Mouse (Mus musculus): ENCODE measurements around the gene Acox1.

DNA sequence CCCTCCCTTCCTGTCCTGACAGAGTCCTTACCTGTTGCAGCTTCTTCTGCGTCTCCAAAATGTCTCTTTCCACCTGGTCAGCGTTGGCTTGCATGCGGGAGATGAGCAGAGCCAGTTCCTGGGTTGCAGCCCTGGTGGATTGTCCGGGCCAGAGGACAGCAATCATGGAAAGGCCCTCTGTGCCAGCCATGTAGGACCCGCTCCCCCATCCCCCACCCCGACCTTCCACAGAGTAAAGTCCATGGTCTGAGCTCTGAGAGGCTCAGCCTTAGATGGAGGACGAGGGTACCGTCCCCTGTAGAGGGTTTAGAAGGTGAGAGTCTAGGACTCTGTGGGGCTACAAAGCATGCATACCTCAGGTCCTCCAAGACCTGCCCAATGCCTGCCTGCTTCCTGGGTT, 36.1 kb upstream of the Acox1 start:
- TF ChIP-seq EP300 (IDR thresholded peaks at IDR 0.05; ENCODE audit: low read depth) (no peak), CTCF (IDR thresholded peaks at IDR 0.05; ENCODE audit: low read depth) (no peak)

Data from liver, postnatal 0 days (tissue).